Mouse (Mus musculus) thymus, adult 2 months (tissue): Measurements from ENCODE around the gene Lpar1. TPM values are rescaled to one million over a fixed set of nuclear protein-coding genes. Genes with fewer than 3 reads are reported as not detected.

ENCODE experiments used
- DNase-seq: peaks from one replicate; pipeline ENCODE4 v3.0.0; 2021
- H3K27ac ChIP-seq: fragments of 200-500 bp; 2 replicates; pipeline ENCODE4 v1.5.1; 2012; ENCODE audit warnings: low read length, control low read depth; ENCODE audit not compliant: control insufficient read depth, insufficient read depth
- H3K27me3 ChIP-seq: fragments of 200-500 bp; 2 replicates; pipeline ENCODE4 v1.6.1; 2012; ENCODE audit warnings: mild to moderate bottlenecking, low read length, moderate library complexity, mixed read lengths; ENCODE audit not compliant: control insufficient read depth, insufficient read depth
- H3K36me3 ChIP-seq: fragments of 200-500 bp; 2 replicates; pipeline ENCODE4 v1.6.1; 2012; ENCODE audit warnings: mild to moderate bottlenecking, low read length, moderate library complexity; ENCODE audit not compliant: control insufficient read depth, insufficient read depth
- H3K4me1 ChIP-seq: fragments of 200-500 bp; replicated peaks from 2 replicates; pipeline ENCODE4 v1.6.1; 2012; ENCODE audit warnings: low read length; ENCODE audit not compliant: control insufficient read depth, insufficient read depth
- H3K4me3 ChIP-seq: fragments of 200-500 bp; 2 replicates; pipeline ENCODE4 v1.5.1; 2012; ENCODE audit warnings: mild to moderate bottlenecking, low read length, control low read depth, moderate library complexity; ENCODE audit not compliant: control insufficient read depth, insufficient read depth
- CTCF ChIP-seq: fragments of 200-500 bp; IDR thresholded peaks from 2 replicates; pipeline ENCODE4 v1.5.1; 2012; ENCODE audit warnings: mild to moderate bottlenecking, control low read depth, low read length, moderate library complexity, borderline replicate concordance; ENCODE audit not compliant: control insufficient read depth, poor library complexity, insufficient read depth; ENCODE audit errors: extremely low read depth
- POLR2A ChIP-seq: fragments of 200-500 bp; IDR thresholded peaks from 2 replicates; pipeline ENCODE4 v1.6.1; 2012; ENCODE audit warnings: mild to moderate bottlenecking, low read length, control low read depth, moderate library complexity; ENCODE audit not compliant: control insufficient read depth, poor library complexity, insufficient read depth; ENCODE audit errors: extremely low read depth
- WGBS: fragments of 180-500 bp; shearing (Covaris S2); methylation state at CpG from one replicate; pipeline ENCODE4 v1.1.7; 2018; 5-methylcytosine and 5-hydroxymethylcytosine counted together
- polyA plus RNA-seq: library from polyadenylated mRNA; depleted of rRNA; stranded (reverse); fragments of >200 nt; gene quantifications from 2 replicates; pipeline ENCODE4 v1.2.3, GENCODE M21; 2012

The Lpar1 gene
- polyA plus RNA-seq, 1 experiment = 16.6 TPM

- WGBS = 93% methylated on average over 6 of the region's 6 CpGs
- Histone ChIP-seq H3K36me3 (no peaks in the 10 kb centered on the region), H3K27ac (no peak overlapping the region), H3K27me3 (no peaks in the 10 kb centered on the region), H3K4me1 (no peaks in the 10 kb centered on the region), H3K4me3 (no peak overlapping the region)
- TF ChIP-seq CTCF (no peak), POLR2A (no peak)
- no peak for DNase-seq
Measured at GRCm38 (mm10) chr4:58575831-58576230, 22.1 kb upstream of the Lpar1 start.

GRCm38 (mm10) chr4:58574024-58574423, 20.3 kb upstream of the Lpar1 start:
- no peaks in the 10 kb centered on the region for H3K36me3 ChIP-seq
- WGBS = 89% methylated on average over 6 of the region's 6 CpGs
- TF ChIP-seq POLR2A (no peak), CTCF (no peak)
- no peaks in the 10 kb centered on the region for H3K27me3 ChIP-seq
- no peaks in the 10 kb centered on the region for H3K4me1 ChIP-seq
- H3K4me3 ChIP-seq = no peak overlapping the region
- no peak overlapping the region for H3K27ac ChIP-seq
- no peak for DNase-seq

DNA sequence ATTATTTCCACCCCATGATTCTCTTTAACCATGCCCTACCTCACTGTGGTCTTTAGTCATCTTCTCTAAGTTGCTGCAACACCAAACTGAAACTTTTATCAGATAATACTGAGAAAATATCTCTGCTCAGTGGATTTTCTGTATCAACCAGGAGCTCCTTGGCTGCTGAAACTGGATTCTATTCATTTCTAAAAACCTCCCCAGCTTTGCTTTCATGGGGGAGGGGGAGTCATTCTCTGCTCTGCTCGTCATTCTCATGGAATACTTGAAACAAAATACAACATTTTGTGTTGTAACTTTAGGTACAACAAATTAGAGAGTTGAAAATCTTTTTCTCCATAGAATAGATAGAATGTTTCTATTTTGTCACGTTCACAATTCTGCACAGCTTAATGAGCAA, 18.7 kb upstream of the Lpar1 start:
- DNase-seq = no peak
- H3K36me3 ChIP-seq = no peaks in the 10 kb centered on the region
- no peak overlapping the region for H3K4me3 ChIP-seq
- H3K4me1 ChIP-seq = no peaks in the 10 kb centered on the region
- H3K27me3 ChIP-seq = no peaks in the 10 kb centered on the region
- no peak for TF ChIP-seq CTCF
- TF ChIP-seq POLR2A = no peak
- no peak overlapping the region for H3K27ac ChIP-seq
- 92% methylated on average over 2 of the region's 2 CpGs for WGBS

GRCm38 (mm10) chr4:58571661-58572060, 18.0 kb upstream of the Lpar1 start:
- DNase-seq = no peak
- TF ChIP-seq CTCF (no peak), POLR2A (no peak)
- Histone ChIP-seq H3K4me1 (no peaks in the 10 kb centered on the region), H3K36me3 (no peaks in the 10 kb centered on the region), H3K4me3 (no peak overlapping the region), H3K27me3 (no peaks in the 10 kb centered on the region), H3K27ac (no peak overlapping the region)
- WGBS = 88% methylated on average over 3 of the region's 3 CpGs

- Histone ChIP-seq H3K4me3 (no peak overlapping the region), H3K27ac (no peak overlapping the region), H3K4me1 (no peaks in the 10 kb centered on the region), H3K27me3 (no peaks in the 10 kb centered on the region), H3K36me3 (no peaks in the 10 kb centered on the region)
- TF ChIP-seq CTCF = no peak
- no peak for TF ChIP-seq POLR2A
- DNase-seq = no peak
- WGBS = 63% methylated on average over 1 of the region's 1 CpGs
Measured at GRCm38 (mm10) chr4:58571232-58571631, 17.5 kb upstream of the Lpar1 start.

DNA sequence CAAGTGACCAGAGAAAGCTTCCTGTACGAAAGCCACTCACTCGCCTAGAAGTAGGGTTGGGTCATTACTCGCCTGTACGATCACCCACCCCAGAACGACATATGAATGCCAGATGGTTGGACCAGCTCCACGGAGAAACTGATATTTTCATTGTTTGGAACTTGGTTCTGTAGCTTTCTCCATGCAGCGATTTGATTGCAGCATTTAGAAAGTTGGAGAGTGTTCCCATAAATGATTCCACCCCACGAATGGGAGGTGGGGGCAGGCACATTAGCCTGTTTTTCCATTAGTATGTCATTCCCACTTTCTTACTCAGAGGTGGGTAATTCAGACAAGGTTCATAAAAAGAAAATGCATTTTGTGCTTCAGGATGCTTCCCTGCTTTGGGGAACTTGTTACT, 14.8 kb upstream of the Lpar1 start:
- no peak overlapping the region for H3K4me3 ChIP-seq
- no peak overlapping the region for H3K27ac ChIP-seq
- no peaks in the 10 kb centered on the region for H3K4me1 ChIP-seq
- no peaks in the 10 kb centered on the region for H3K27me3 ChIP-seq
- no peaks in the 10 kb centered on the region for H3K36me3 ChIP-seq
- 85% methylated on average over 8 of the region's 8 CpGs for WGBS
- TF ChIP-seq CTCF (no peak), POLR2A (no peak)
- no peak for DNase-seq

DNA sequence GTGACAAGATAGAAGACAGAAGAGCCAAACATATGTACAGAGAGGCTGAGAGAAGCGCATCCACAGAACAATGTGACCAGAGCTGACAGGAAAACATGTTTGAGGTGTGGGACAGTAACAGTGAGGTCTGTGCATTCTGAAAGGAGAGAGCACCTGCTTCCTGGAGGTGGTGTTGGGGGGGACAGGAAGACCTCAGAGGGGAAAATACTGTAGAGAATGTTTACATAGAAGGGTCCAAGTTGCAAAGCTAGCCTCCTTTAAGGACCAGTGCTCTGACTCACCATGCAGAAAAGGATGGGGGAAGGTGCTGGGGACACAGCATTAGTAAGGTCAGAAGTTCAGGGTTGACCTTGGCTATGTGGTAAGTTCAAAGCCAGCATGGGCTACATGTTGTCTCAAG, 9.1 kb upstream of the Lpar1 start:
- Histone ChIP-seq H3K4me1 (no peaks in the 10 kb centered on the region), H3K27me3 (no peaks in the 10 kb centered on the region), H3K36me3 (no peaks in the 10 kb centered on the region), H3K4me3 (no peak overlapping the region), H3K27ac (no peak overlapping the region)
- 46% methylated on average over 1 of the region's 1 CpGs for WGBS
- DNase-seq = no peak
- no peak for TF ChIP-seq POLR2A
- TF ChIP-seq CTCF = no peak
